Mouse (Mus musculus) limb, embryonic 10.5 days (tissue): ENCODE results near the gene Xkr8. TPM values are rescaled to one million over a fixed set of nuclear protein-coding genes. Genes with fewer than 3 reads are reported as not detected.
"Not testable (repeated sequence)": the region's sequence is repeated elsewhere in the genome, so short reads cannot be mapped to it uniquely, and the experiment has no call there.

Source experiments
- DNase-seq: peaks from one replicate; pipeline ENCODE4 v3.0.0-alpha.2; 2017; ENCODE audit warnings: low spot score
- H3K27ac ChIP-seq: fragments of 300-500 bp; sonication (generic); 2 replicates; pipeline ENCODE4 v1.5.1; 2016; ENCODE audit warnings: mild to moderate bottlenecking
- H3K27me3 ChIP-seq: fragments of 300-500 bp; sonication (generic); 2 replicates; pipeline ENCODE4 v1.6.1; 2016; ENCODE audit warnings: low read depth, mild to moderate bottlenecking; ENCODE audit not compliant: poor library complexity, severe bottlenecking
- H3K36me3 ChIP-seq: fragments of 300-500 bp; sonication (generic); 2 replicates; pipeline ENCODE4 v1.6.1; 2016; ENCODE audit warnings: mild to moderate bottlenecking, moderate library complexity
- H3K4me1 ChIP-seq: fragments of 300-500 bp; sonication (generic); 2 replicates; pipeline ENCODE4 v1.6.1; 2016
- H3K4me3 ChIP-seq: fragments of 300-500 bp; sonication (generic); 2 replicates; pipeline ENCODE4 v1.5.1; 2016; ENCODE audit warnings: mild to moderate bottlenecking, moderate library complexity
- H3K9me3 ChIP-seq: fragments of 300-500 bp; sonication (generic); replicated peaks from 2 replicates; pipeline ENCODE4 v1.6.1; 2016; ENCODE audit warnings: mild to moderate bottlenecking
- WGBS: fragments of 180-500 bp; shearing (Covaris S2); methylation state at CpG from one replicate; pipeline ENCODE4 v1.1.7; 2016; 5-methylcytosine and 5-hydroxymethylcytosine counted together
- polyA plus RNA-seq: library from polyadenylated mRNA; unstranded; fragments of >200 nt; fragmentation: Nextera tagmentation; extraction: Ambion mirVana; gene quantifications from 2 replicates; pipeline ENCODE4 v1.2.1, GENCODE M21; 2016

Xkr8 gene
- polyA plus RNA-seq, 1 experiment from 2014 or later = 8.4 TPM

DNA sequence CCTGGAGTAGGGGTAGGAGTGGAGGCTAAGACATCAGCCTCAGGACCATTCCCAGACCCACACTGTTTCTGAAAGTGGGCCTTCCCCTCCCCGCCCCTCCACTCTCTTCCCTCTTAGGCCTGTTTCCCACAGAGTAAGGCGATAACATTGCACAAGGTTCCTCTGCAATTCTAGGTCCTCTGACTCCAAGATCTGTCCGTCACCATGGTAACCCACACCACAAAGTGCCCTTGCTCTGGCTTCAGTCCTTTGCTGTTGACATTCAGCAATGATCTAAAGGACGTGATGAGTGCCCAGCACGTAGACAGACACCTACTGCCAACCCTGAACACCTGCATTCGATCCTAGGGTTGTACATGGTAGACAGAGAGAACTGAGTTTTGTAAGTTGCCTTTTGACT is 20.6 kb upstream of the Xkr8 start:
- Histone ChIP-seq H3K27me3 (peaks cover 20% of the 10 kb centered on the region), H3K4me3 (no peak overlapping the region), H3K27ac (no peak overlapping the region), H3K36me3 (no peaks in the 10 kb centered on the region), H3K9me3 (no peaks in the 10 kb centered on the region), H3K4me1 (peaks cover 9% of the 10 kb centered on the region)
- DNase-seq = no peak
- WGBS = 82% methylated on average over 6 of the region's 6 CpGs

DNA sequence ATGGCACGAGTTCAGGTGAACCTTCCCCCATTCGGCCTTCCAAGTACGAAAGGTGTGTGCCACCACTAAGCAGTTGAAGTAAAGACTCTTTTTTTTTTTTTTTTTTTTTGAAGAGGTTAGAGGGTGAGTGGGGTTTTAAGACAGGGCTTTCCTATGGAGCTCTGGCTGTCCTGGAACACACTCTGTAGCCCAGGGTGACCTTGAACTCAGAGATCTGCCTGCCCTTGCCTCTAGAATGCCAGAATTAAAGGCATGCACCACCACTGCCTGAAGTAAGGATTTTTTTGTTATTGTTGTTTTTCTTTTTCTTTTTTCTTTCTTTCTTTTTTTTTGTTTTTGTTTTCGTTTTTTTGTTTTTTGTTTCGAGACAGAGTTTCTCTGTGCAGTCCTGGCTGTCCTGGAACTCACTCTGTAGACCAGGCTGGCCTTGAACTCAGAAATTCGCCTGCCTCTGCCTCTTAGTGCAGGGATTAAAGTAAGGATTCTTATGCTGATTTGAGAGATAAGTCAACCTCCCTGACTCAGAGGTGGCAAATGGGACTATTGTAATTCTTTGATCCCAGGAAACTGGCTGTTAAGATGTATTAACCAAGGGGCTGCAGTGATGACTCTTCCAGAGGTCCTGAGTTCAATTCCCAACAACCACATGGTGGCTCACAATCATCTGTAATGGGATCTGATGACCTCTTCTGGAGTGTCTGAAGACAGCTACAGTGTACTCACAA is 17.1 kb upstream of the Xkr8 start:
- no peak overlapping the region for H3K4me3 ChIP-seq
- no peak for DNase-seq
- no peaks in the 10 kb centered on the region for H3K4me1 ChIP-seq
- H3K27ac ChIP-seq = no peak overlapping the region
- no peaks in the 10 kb centered on the region for H3K9me3 ChIP-seq
- H3K27me3 ChIP-seq = no peaks in the 10 kb centered on the region
- no peaks in the 10 kb centered on the region for H3K36me3 ChIP-seq
- 88% methylated on average over 6 of the region's 6 CpGs for WGBS

- Histone ChIP-seq H3K27me3 (no peaks in the 10 kb centered on the region), H3K4me3 (no peak overlapping the region), H3K4me1 (no peaks in the 10 kb centered on the region), H3K9me3 (no peaks in the 10 kb centered on the region), H3K27ac (no peak overlapping the region), H3K36me3 (no peaks in the 10 kb centered on the region)
- no peak for DNase-seq
- WGBS = 95% methylated on average over 4 of the region's 4 CpGs
Observed at GRCm38 (mm10) chr4:132748778-132749177, 16.4 kb upstream of the Xkr8 start.

- Histone ChIP-seq H3K9me3 (no peaks in the 10 kb centered on the region), H3K27ac (peak overlapping the region; percentile 50; the same call in 1 of the 2 replicates), H3K4me3 (no peak overlapping the region), H3K27me3 (no peaks in the 10 kb centered on the region), H3K4me1 (no peaks in the 10 kb centered on the region), H3K36me3 (no peaks in the 10 kb centered on the region)
- no peak for DNase-seq
- 68% methylated on average over 9 of the region's 9 CpGs for WGBS
Observed at GRCm38 (mm10) chr4:132747664-132748259, 15.4 kb upstream of the Xkr8 start.

- 91% methylated on average over 9 of the region's 9 CpGs for WGBS
- H3K9me3 ChIP-seq = no peaks in the 10 kb centered on the region
- H3K4me1 ChIP-seq = no peaks in the 10 kb centered on the region
- H3K4me3 ChIP-seq = no peak overlapping the region
- H3K27ac ChIP-seq = 0 out of 2 replicates have a peak overlapping the region, but pooled peaks have one; percentile 50
- H3K27me3 ChIP-seq = no peaks in the 10 kb centered on the region
- no peaks in the 10 kb centered on the region for H3K36me3 ChIP-seq
- no peak for DNase-seq
Observed at GRCm38 (mm10) chr4:132746911-132747517, 14.7 kb upstream of the Xkr8 start.

DNA sequence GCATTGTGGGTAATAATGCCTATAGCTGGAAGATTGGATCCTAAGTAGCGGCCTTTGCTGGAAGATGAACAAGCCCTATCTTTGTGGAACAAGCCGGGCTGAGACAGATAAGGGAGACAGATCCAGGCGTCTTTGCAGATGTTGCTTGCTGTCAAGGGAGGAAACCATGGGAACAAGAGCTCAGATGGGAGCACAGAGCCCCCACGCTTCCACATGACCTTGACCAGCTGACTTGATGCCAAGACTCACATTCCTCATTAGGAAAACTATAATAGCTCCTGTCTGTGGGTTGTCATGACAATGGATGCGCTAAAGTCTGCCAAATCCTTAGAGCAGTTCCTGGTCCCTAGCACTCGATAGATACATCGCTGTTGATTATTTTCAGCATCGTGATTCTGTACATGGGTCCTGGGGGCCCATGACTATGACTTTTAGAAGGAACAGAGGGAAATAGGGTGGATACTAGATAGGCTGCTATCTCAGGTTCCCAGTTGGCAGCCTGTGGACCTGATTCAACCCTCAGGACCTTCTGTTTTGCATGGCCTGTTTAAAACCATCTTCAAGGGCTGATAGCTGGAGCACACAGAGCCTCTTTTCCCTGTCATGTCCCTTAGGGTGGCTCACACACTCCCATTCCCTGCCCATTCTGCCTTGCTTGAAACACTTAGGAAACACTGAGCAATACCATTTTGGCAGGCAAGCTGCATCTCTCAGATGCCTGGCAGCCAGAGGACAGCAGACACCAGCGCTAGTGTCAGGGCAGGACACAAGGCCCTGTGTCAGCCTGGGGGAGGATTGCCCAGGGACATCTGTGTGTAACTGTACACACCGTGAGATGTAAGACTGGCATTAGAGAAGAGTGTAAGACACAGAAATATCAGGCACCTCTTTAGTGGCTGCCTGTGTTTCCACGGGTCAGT is 11.9 kb upstream of the Xkr8 start:
- H3K4me1 ChIP-seq = no peaks in the 10 kb centered on the region
- no peak for DNase-seq
- H3K4me3 ChIP-seq = no peak overlapping the region
- no peaks in the 10 kb centered on the region for H3K36me3 ChIP-seq
- H3K27ac ChIP-seq = no peak overlapping the region
- WGBS = 90% methylated on average over 11 of the region's 11 CpGs
- H3K9me3 ChIP-seq = no peaks in the 10 kb centered on the region
- H3K27me3 ChIP-seq = no peaks in the 10 kb centered on the region

GRCm38 (mm10) chr4:132741491-132741890 is 9.1 kb upstream of the Xkr8 start:
- Histone ChIP-seq H3K4me1 (0 out of 2 replicates have a peak, but pooled peaks cover 2% of the 10 kb centered on the region), H3K9me3 (no peaks in the 10 kb centered on the region), H3K4me3 (no peak overlapping the region), H3K27me3 (no peaks in the 10 kb centered on the region), H3K36me3 (no peaks in the 10 kb centered on the region), H3K27ac (no peak overlapping the region)
- WGBS = 92% methylated on average over 7 of the region's 7 CpGs
- DNase-seq = no peak

DNA sequence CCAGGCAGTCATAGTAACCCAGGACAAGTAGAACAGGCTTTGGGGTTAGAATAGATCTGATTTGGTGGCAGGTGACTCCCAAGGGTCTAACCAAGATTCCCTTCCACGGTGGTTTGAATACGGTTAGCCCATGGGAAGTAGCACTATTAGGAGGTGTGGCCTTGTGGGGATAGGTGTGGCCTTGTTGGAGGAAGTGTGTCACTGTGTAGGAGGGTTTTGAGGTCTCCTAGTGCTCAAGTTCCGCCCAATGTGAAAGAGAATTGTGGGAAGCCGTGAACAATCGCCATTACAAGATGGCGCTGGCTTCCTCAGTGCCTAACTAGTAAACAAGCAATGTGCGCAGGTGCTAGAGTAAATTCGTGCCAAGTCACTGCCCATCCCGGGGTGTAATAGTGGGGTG is 4.8 kb upstream of the Xkr8 start:
- not testable (repeated sequence) for H3K4me3 ChIP-seq, H3K27ac ChIP-seq, H3K27me3 ChIP-seq, DNase-seq, H3K36me3 ChIP-seq, H3K9me3 ChIP-seq
- WGBS = 93% methylated on average over 9 of the region's 9 CpGs
- H3K4me1 ChIP-seq = peaks cover 12% of the 10 kb centered on the region

- H3K9me3 ChIP-seq = no peaks in the 10 kb centered on the region
- H3K27ac ChIP-seq = 0 out of 2 replicates have a peak overlapping the region, but pooled peaks have one; percentile 6
- WGBS = 60% methylated on average over 3 of the region's 3 CpGs
- H3K27me3 ChIP-seq = no peaks in the 10 kb centered on the region
- no peak overlapping the region for H3K4me3 ChIP-seq
- no peak for DNase-seq
- no peaks in the 10 kb centered on the region for H3K36me3 ChIP-seq
- peaks cover 20% of the 10 kb centered on the region for H3K4me1 ChIP-seq
Observed at GRCm38 (mm10) chr4:132735894-132736293, 3.5 kb upstream of the Xkr8 start.

DNA sequence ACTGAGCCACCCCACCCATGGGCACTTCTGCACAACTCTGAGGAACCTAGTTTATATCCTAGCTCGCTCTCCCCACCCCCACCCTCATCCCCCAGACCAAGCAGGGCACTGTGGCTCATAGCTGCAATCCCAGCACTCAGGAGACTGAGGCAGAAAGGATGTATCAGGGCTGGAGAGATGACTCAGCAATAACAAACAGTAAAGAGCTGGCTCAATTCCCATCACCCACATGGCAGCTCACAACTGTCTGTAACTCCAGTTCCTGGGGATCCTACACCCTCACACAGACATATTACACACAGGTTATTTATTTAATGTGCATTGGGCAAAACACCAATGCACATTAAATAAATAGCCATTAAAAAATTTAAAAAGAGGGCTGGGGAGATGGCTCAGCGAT is 3.0 kb upstream of the Xkr8 start:
- Histone ChIP-seq H3K27ac (no peak overlapping the region), H3K9me3 (no peaks in the 10 kb centered on the region), H3K4me3 (no peak overlapping the region), H3K36me3 (no peaks in the 10 kb centered on the region), H3K4me1 (peaks cover 20% of the 10 kb centered on the region), H3K27me3 (no peaks in the 10 kb centered on the region)
- DNase-seq = no peak
- WGBS = 92% methylated on average over 2 of the region's 2 CpGs

DNA sequence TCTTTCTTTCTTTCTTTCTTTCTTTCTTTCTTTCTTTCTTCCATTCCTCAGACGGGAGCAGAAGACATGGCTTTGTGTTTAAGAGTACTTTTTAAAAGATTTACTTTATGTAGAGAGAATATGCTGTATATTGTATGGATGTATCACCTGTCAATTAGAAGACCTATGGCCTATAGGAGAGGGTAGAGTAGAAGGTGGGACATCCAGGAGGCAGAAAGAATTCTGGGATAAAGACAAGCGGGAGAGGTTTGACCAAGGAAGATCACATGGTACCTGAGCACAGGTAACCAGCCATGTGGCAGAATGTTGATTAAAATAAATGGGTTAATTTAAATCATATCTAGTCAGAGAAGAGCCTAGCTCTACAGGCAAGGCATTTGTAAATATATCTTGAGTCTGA is 2.4 kb upstream of the Xkr8 start:
- H3K27me3 ChIP-seq = no peaks in the 10 kb centered on the region
- no peaks in the 10 kb centered on the region for H3K9me3 ChIP-seq
- H3K27ac ChIP-seq = no peak overlapping the region
- 93% methylated on average over 2 of the region's 2 CpGs for WGBS
- DNase-seq = no peak
- H3K4me3 ChIP-seq = no peak overlapping the region
- H3K36me3 ChIP-seq = no peaks in the 10 kb centered on the region
- peaks cover 20% of the 10 kb centered on the region for H3K4me1 ChIP-seq

DNA sequence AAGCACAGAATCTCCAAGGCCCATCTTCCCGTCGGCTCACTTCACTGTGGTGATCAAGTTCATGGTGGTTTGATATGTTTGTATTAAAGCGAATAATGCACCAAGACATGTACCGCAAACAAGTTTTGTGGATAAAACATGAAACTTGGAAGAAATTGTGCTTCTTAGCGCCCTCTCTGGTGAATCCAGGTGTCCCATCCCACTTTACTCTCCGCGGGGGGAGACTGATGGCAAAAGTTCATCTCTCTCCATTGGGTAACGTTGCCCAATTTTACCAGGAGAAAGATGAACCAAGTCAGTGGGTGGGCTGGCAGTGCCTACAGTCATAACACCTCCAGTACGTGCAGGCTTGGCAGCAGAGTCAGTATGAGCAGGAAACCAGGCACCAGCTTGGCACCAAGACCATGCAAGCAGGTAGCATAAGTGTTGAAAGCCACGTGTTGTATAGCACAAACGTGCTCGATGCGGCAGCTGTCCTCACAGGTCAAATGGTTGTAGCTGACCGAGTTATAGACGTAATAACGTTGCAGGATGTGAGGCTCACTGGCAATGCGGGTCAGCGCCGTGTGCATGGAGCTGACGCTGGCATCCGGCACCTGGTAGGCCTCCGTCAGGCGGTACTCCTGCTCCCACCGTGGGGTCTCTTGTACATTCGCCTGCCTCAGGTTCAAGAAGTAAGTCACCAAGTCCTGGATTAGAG is 875 bp upstream of the Xkr8 start:
- H3K9me3 ChIP-seq = no peaks in the 10 kb centered on the region
- no peaks in the 10 kb centered on the region for H3K27me3 ChIP-seq
- 92% methylated on average over 25 of the region's 25 CpGs for WGBS
- peaks cover 2% of the 10 kb centered on the region; the same call in 1 of the 2 replicates for H3K36me3 ChIP-seq
- peaks cover 20% of the 10 kb centered on the region for H3K4me1 ChIP-seq
- H3K4me3 ChIP-seq = no peak overlapping the region
- DNase-seq = no peak
- peak overlapping the region; percentile 57 for H3K27ac ChIP-seq
